Mouse (Mus musculus) regulatory T cell (primary cell): Measurements from ENCODE around the gene Pitpnc1.
"Not testable (repeated sequence)": the region's sequence is repeated elsewhere in the genome, so short reads cannot be mapped to it uniquely, and the experiment has no call there.

ENCODE experiments used
- in situ Hi-C: fragments of 300-600 bp; cut with MboI, MseI; formaldehyde crosslinking; loops from one replicate; pipeline ENCODE4 v1.15.1; 2025; ENCODE audit warnings: high pct_unique_total_duplicates

The Pitpnc1 gene

GRCm38 (mm10) chr11:107470521-107471041, at the start of gene Pitpnc1:
Gene Pitpnc1 (minus strand): TSS chr11:107470699.
- in situ Hi-C loops = loop anchor here (5.0 kb wide), 2 partner anchors 78 to 253 kb away; no protein-coding TSS in a partner anchor

- in situ Hi-C loops = no loop called here
Measured at GRCm38 (mm10) chr11:107518645-107519429, 48.3 kb upstream of the Pitpnc1 start.

- in situ Hi-C loops = no loop called here
Measured at GRCm38 (mm10) chr11:107516387-107516786, 45.9 kb upstream of the Pitpnc1 start.

GRCm38 (mm10) chr11:107513047-107513446, 42.5 kb upstream of the Pitpnc1 start:
- in situ Hi-C loops = loop anchor here (5.0 kb wide), 2 partner anchors 34 to 339 kb away; partner anchors contain the start of gene Helz

- in situ Hi-C loops = loop anchor here (5.0 kb wide), 2 partner anchors 35 to 340 kb away; partner anchors contain the start of gene Helz
Measured at GRCm38 (mm10) chr11:107511954-107512353, 41.5 kb upstream of the Pitpnc1 start.

- in situ Hi-C loops = loop anchor here (5.0 kb wide), 2 partner anchors 37 to 342 kb away; partner anchors contain the start of gene Helz
Measured at GRCm38 (mm10) chr11:107510362-107511269, 40.1 kb upstream of the Pitpnc1 start.

GRCm38 (mm10) chr11:107509631-107510338, 39.3 kb upstream of the Pitpnc1 start:
- in situ Hi-C loops = loop anchor here (5.0 kb wide), 2 partner anchors 38 to 343 kb away; partner anchors contain the start of gene Helz

- in situ Hi-C loops = no loop called here
Measured at GRCm38 (mm10) chr11:107506260-107506659, 35.8 kb upstream of the Pitpnc1 start.

GRCm38 (mm10) chr11:107504364-107504763, 33.9 kb upstream of the Pitpnc1 start:
- in situ Hi-C loops = not testable (repeated sequence)

GRCm38 (mm10) chr11:107502801-107503200, 32.3 kb upstream of the Pitpnc1 start:
- in situ Hi-C loops = no loop called here

GRCm38 (mm10) chr11:107484341-107484740, 13.8 kb upstream of the Pitpnc1 start:
- in situ Hi-C loops = no loop called here

GRCm38 (mm10) chr11:107479862-107480203, 9.3 kb upstream of the Pitpnc1 start:
- in situ Hi-C loops = no loop called here

- in situ Hi-C loops = no loop called here
Measured at GRCm38 (mm10) chr11:107479053-107479861, 8.8 kb upstream of the Pitpnc1 start, which contains the start of gene Psmd12. Gene Psmd12 (plus strand): TSS chr11:107479484.

GRCm38 (mm10) chr11:107473137-107473820, 2.8 kb upstream of the Pitpnc1 start:
- in situ Hi-C loops = loop anchor here (5.0 kb wide), 2 partner anchors 81 to 256 kb away; no protein-coding TSS in a partner anchor

GRCm38 (mm10) chr11:107472304-107472703, 1.8 kb upstream of the Pitpnc1 start:
- in situ Hi-C loops = loop anchor here (5.0 kb wide), 2 partner anchors 80 to 255 kb away; no protein-coding TSS in a partner anchor

GRCm38 (mm10) chr11:107471071-107471720, 697 bp upstream of the Pitpnc1 start:
- in situ Hi-C loops = loop anchor here (5.0 kb wide), 2 partner anchors 79 to 254 kb away; no protein-coding TSS in a partner anchor

- in situ Hi-C loops = loop anchor here (5.0 kb wide), 3 partner anchors 77 to 252 kb away; no protein-coding TSS in a partner anchor
Measured at GRCm38 (mm10) chr11:107469523-107470371, 752 bp downstream of the Pitpnc1 start.

GRCm38 (mm10) chr11:107469031-107469522, 1.4 kb downstream of the Pitpnc1 start:
- in situ Hi-C loops = loop anchor here (5.0 kb wide), 1 partner anchor 192 kb away; no protein-coding TSS in a partner anchor
